Mouse (Mus musculus): ENCODE data around the gene Cd19. TPM values are rescaled to one million over a fixed set of nuclear protein-coding genes. Genes with fewer than 3 reads are reported as not detected.

The Cd19 gene
- polyA plus RNA-seq, 1 experiment from 2014 or later: not detected

DNA sequence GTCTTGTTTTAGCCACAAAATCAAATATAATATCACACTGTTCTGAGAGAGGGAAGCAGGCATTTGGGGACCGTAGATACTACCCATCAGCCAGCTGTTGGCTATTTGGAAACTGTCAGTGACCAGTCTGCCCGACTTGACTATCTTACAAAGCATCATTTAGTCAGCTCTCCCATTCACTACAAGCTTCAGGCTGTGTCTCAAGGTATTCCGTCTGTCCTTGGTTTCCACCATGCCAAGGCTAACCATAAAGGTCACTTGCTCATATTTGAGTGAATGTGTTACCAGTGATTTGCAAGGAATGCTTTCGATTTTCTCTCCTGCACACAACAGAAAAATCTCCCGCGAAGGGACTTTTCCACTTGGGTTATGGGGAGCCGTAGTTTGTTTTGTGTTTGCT is 20.0 kb upstream of the Cd19 start:
- Histone ChIP-seq H3K4me2 (no peak overlapping the region), H3K9ac (replicated peaks) (no peak overlapping the region), H3K4me1 (replicated peaks) (peaks cover 4% of the 10 kb centered on the region), H3K4me3 (replicated peaks) (no peak overlapping the region), H3K9me3 (no peaks in the 10 kb centered on the region), H3K27ac (no peak overlapping the region), H3K27me3 (no peaks in the 10 kb centered on the region), H3K36me3 (peaks cover 49% of the 10 kb centered on the region)
- ATAC-seq (ENCODE audit: insufficient number of reproducible peaks, insufficient read depth, low FRiP score, low TSS enrichment, low read depth): no peak
- 91% methylated on average over 7 of the region's 7 CpGs for WGBS

- no peaks in the 10 kb centered on the region for H3K27me3 ChIP-seq
- no peak overlapping the region for H3K4me2 ChIP-seq
- no peak for ATAC-seq (ENCODE audit: insufficient number of reproducible peaks, insufficient read depth, low FRiP score, low TSS enrichment, low read depth)
- 0 out of 2 replicates have a peak, but pooled peaks cover 7% of the 10 kb centered on the region for H3K9me3 ChIP-seq
- H3K27ac ChIP-seq: no peak overlapping the region
- H3K4me1 ChIP-seq (replicated peaks): peaks cover 18% of the 10 kb centered on the region
- peaks cover 34% of the 10 kb centered on the region; the same call in 1 of the 2 replicates for H3K36me3 ChIP-seq
- no peak overlapping the region for H3K9ac ChIP-seq (replicated peaks)
- no peak overlapping the region for H3K4me3 ChIP-seq (replicated peaks)
These were observed 15.5 kb upstream of the Cd19 start for GRCm38 (mm10) chr7:126430167-126430566.

- Histone ChIP-seq H3K36me3 (peaks cover 29% of the 10 kb centered on the region; the same call in 1 of the 2 replicates), H3K27ac (no peak overlapping the region), H3K4me1 (replicated peaks) (peaks cover 18% of the 10 kb centered on the region), H3K4me3 (replicated peaks) (peak overlapping the region; percentile 66), H3K9ac (replicated peaks) (peak overlapping the region; percentile 80), H3K27me3 (no peaks in the 10 kb centered on the region), H3K4me2 (peak overlapping the region; percentile 78), H3K9me3 (0 out of 2 replicates have a peak, but pooled peaks cover 7% of the 10 kb centered on the region)
- ATAC-seq (ENCODE audit: insufficient number of reproducible peaks, insufficient read depth, low FRiP score, low TSS enrichment, low read depth): peak; percentile 26; the same call in 1 of the 2 replicates
- 35% methylated on average over 15 of the region's 15 CpGs for WGBS
These were observed 14.8 kb upstream of the Cd19 start for GRCm38 (mm10) chr7:126429503-126429898.

- H3K9me3 ChIP-seq: 0 out of 2 replicates have a peak, but pooled peaks cover 7% of the 10 kb centered on the region
- no peaks in the 10 kb centered on the region for H3K27me3 ChIP-seq
- peak within 1 kb of the TSS; percentile 80 for H3K9ac ChIP-seq (replicated peaks)
- H3K4me2 ChIP-seq: peak within 1 kb of the TSS; percentile 78
- H3K4me1 ChIP-seq (replicated peaks): peaks cover 18% of the 10 kb centered on the region
- H3K4me3 ChIP-seq (replicated peaks): peak within 1 kb of the TSS; percentile 66
- WGBS: under 1% methylated on average over 82 of the region's 82 CpGs
- peak within 1 kb of the TSS; percentile 94 for H3K27ac ChIP-seq
- peaks cover 23% of the 10 kb centered on the region; the same call in 1 of the 2 replicates for H3K36me3 ChIP-seq
- peak; percentile 90 for ATAC-seq (ENCODE audit: insufficient number of reproducible peaks, insufficient read depth, low FRiP score, low TSS enrichment, low read depth)
These were observed 14.2 kb upstream of the Cd19 start, which contains the start of gene Rabep2 for GRCm38 (mm10) chr7:126428631-126429502. Rabep2 (plus strand) TSS chr7:126428759.

DNA sequence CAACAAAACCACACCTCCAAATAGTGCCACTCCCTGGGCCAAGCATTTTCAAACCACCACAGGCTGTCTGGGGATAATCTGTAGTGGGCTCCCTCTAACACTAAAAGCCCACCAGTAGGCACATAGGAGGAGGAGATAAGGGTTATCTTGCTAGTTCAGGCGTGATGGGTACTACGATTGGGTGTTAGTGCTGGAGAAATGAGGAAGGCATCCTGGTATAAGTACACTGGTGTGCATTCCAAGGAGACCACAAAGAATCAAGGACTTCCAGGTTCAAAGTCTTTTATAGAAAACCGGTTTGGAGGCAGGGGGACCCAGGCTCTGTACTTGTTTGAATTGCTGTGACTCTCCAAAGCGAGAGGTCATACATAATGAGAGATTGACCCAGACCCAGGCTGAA is 13.5 kb upstream of the Cd19 start:
- H3K27me3 ChIP-seq: no peaks in the 10 kb centered on the region
- WGBS: 22% methylated on average over 4 of the region's 4 CpGs
- H3K4me3 ChIP-seq (replicated peaks): peak overlapping the region; percentile 66
- H3K9me3 ChIP-seq: 0 out of 2 replicates have a peak, but pooled peaks cover 7% of the 10 kb centered on the region
- ATAC-seq (ENCODE audit: insufficient number of reproducible peaks, insufficient read depth, low FRiP score, low TSS enrichment, low read depth): 0 out of 2 replicates have a peak, but pooled peaks have one; percentile 1
- H3K4me1 ChIP-seq (replicated peaks): peaks cover 18% of the 10 kb centered on the region
- H3K4me2 ChIP-seq: peak overlapping the region; percentile 78
- H3K27ac ChIP-seq: peak overlapping the region; percentile 94
- H3K36me3 ChIP-seq: peaks cover 16% of the 10 kb centered on the region; the same call in 1 of the 2 replicates
- H3K9ac ChIP-seq (replicated peaks): peak overlapping the region; percentile 80

DNA sequence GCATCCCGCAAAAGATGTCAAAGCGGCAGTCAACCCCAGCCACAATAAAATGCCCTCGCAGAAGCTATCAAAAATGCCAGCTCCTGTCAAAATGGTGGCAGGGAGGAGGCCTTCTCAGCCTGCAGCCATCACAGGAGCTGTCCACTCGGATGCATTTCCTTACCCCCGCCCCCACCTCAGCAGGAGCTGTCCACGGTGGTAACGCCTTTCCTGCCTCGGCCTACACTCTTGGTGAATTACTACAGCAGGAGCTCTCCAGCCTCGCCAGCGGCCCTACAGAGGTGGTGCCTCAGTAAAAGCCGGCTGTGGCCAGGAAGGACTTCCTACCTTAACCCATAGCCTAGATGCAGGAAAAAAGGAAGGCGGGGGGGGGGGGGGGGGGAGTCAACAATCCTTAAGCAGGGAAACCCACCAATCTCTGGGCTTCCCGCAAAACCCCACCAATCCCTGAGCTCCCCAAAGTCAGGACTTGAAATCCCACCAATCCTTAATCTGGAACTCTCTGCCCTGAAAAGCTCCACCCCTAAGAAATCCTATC is 12.7 kb upstream of the Cd19 start:
- 0 out of 2 replicates have a peak, but pooled peaks cover 7% of the 10 kb centered on the region for H3K9me3 ChIP-seq
- peaks cover 10% of the 10 kb centered on the region; the same call in 1 of the 2 replicates for H3K36me3 ChIP-seq
- no peaks in the 10 kb centered on the region for H3K27me3 ChIP-seq
- H3K27ac ChIP-seq: no peak overlapping the region
- 42% methylated on average over 13 of the region's 13 CpGs for WGBS
- H3K4me2 ChIP-seq: peak overlapping the region; percentile 13; the same call in 1 of the 2 replicates
- peak overlapping the region; percentile 66 for H3K4me3 ChIP-seq (replicated peaks)
- ATAC-seq (ENCODE audit: insufficient number of reproducible peaks, insufficient read depth, low FRiP score, low TSS enrichment, low read depth): no peak
- no peak overlapping the region for H3K9ac ChIP-seq (replicated peaks)
- peaks cover 18% of the 10 kb centered on the region for H3K4me1 ChIP-seq (replicated peaks)

- no peak for ATAC-seq (ENCODE audit: insufficient number of reproducible peaks, insufficient read depth, low FRiP score, low TSS enrichment, low read depth)
- WGBS: 77% methylated on average over 6 of the region's 6 CpGs
These were observed 9.5 kb upstream of the Cd19 start for GRCm38 (mm10) chr7:126424161-126424560.

DNA sequence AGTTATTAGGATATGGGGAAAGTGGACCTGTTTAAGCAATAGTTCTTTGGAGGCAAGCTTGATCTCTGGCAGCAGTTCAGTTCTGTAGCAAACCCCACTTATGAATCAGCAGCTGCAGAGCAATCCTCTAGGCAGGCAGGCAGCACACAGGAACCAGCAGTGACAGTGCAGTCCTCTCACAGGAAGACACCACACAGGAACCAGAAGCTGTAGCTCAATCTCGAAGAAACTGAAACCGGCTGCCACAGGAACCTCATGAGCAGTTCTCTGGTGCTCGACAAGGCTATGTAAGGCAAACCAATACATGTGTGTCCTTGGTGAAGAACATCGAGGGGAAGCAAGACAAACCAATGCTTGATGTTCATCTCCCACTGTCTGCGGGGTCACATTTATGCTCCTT is 7.1 kb upstream of the Cd19 start:
- Histone ChIP-seq H3K27me3 (no peaks in the 10 kb centered on the region), H3K4me2 (no peak overlapping the region), H3K36me3 (no peaks in the 10 kb centered on the region), H3K4me3 (replicated peaks) (no peak overlapping the region), H3K9ac (replicated peaks) (no peak overlapping the region), H3K27ac (no peak overlapping the region), H3K4me1 (replicated peaks) (peaks cover 3% of the 10 kb centered on the region; the same call in 1 of the 2 replicates), H3K9me3 (0 out of 2 replicates have a peak, but pooled peaks cover 7% of the 10 kb centered on the region)
- WGBS: 88% methylated on average over 5 of the region's 5 CpGs
- ATAC-seq (ENCODE audit: insufficient number of reproducible peaks, insufficient read depth, low FRiP score, low TSS enrichment, low read depth): no peak

More at GRCm38 (mm10) chr7:126424161-126424560, 9.5 kb upstream of the Cd19 start:
- no peaks in the 10 kb centered on the region for H3K36me3 ChIP-seq
- H3K27me3 ChIP-seq: no peaks in the 10 kb centered on the region
- H3K27ac ChIP-seq: no peak overlapping the region
- H3K9ac ChIP-seq (replicated peaks): no peak overlapping the region
- no peak overlapping the region for H3K4me2 ChIP-seq
- peaks cover 10% of the 10 kb centered on the region; the same call in 1 of the 2 replicates for H3K4me1 ChIP-seq (replicated peaks)
- no peak overlapping the region for H3K4me3 ChIP-seq (replicated peaks)
- 0 out of 2 replicates have a peak, but pooled peaks cover 7% of the 10 kb centered on the region for H3K9me3 ChIP-seq

- 76% methylated on average over 3 of the region's 3 CpGs for WGBS
- H3K4me1 ChIP-seq (replicated peaks): peaks cover 4% of the 10 kb centered on the region; the same call in 1 of the 2 replicates
- no peak for ATAC-seq (ENCODE audit: insufficient number of reproducible peaks, insufficient read depth, low FRiP score, low TSS enrichment, low read depth)
These were observed 3.8 kb upstream of the Cd19 start for GRCm38 (mm10) chr7:126418496-126418895.

DNA sequence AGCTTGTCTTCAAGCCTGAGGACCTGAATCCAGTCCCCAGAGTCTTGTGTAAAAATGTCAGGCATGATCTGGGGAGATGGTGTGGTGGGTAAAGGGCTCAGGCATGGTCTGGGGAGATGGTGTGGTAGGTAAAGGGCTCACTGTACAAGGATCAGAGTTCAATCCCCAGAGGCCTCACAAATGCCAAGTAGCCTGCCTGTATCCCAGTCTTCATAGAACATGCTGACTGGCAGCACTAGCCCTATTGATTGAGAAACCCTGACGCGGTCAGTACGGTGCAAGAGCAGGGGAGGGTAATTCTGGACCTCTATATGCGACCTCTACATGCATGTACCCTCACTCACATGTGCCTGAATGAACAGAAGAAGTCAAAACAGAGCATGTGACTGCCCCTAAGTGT is 2.9 kb upstream of the Cd19 start:
- no peak for ATAC-seq (ENCODE audit: insufficient number of reproducible peaks, insufficient read depth, low FRiP score, low TSS enrichment, low read depth)
- H3K36me3 ChIP-seq: no peaks in the 10 kb centered on the region
- no peak overlapping the region for H3K4me2 ChIP-seq
- no peak overlapping the region for H3K27ac ChIP-seq
- H3K4me1 ChIP-seq (replicated peaks): peaks cover 4% of the 10 kb centered on the region; the same call in 1 of the 2 replicates
- no peak overlapping the region for H3K9ac ChIP-seq (replicated peaks)
- H3K4me3 ChIP-seq (replicated peaks): no peak overlapping the region
- WGBS: 91% methylated on average over 4 of the region's 4 CpGs
- H3K9me3 ChIP-seq: no peaks in the 10 kb centered on the region
- H3K27me3 ChIP-seq: peaks cover 9% of the 10 kb centered on the region; the same call in 1 of the 2 replicates

More at GRCm38 (mm10) chr7:126418496-126418895, 3.8 kb upstream of the Cd19 start:
- Histone ChIP-seq H3K4me3 (replicated peaks) (no peak overlapping the region), H3K9me3 (no peaks in the 10 kb centered on the region), H3K4me2 (no peak overlapping the region), H3K27ac (no peak overlapping the region), H3K36me3 (no peaks in the 10 kb centered on the region), H3K9ac (replicated peaks) (no peak overlapping the region), H3K27me3 (peaks cover 8% of the 10 kb centered on the region; the same call in 1 of the 2 replicates)

DNA sequence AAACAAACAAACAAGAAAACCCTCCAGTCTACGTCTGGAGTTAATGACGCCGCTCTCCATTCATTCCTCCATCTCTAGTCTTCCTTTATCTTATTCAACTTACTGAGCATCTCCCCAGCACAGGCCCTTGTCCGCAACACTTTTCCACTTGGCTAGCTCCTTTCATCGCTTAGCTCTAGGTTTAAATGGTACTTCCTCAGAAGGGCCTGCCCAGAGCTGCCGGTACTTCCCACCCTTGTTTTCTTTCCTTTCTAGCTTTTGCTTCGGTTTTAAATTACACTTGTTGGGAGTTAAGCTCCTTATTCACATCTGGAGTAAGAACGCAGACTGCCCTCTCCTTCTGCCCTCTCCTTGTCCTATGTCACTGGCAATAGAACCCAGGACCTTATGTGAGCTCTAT is 2.4 kb upstream of the Cd19 start:
- H3K4me2 ChIP-seq: no peak overlapping the region
- no peaks in the 10 kb centered on the region for H3K36me3 ChIP-seq
- H3K27me3 ChIP-seq: peaks cover 9% of the 10 kb centered on the region; the same call in 1 of the 2 replicates
- no peak overlapping the region for H3K9ac ChIP-seq (replicated peaks)
- no peaks in the 10 kb centered on the region for H3K9me3 ChIP-seq
- 55% methylated on average over 8 of the region's 8 CpGs for WGBS
- H3K4me1 ChIP-seq (replicated peaks): peaks cover 4% of the 10 kb centered on the region; the same call in 1 of the 2 replicates
- H3K27ac ChIP-seq: no peak overlapping the region
- no peak overlapping the region for H3K4me3 ChIP-seq (replicated peaks)
- no peak for ATAC-seq (ENCODE audit: insufficient number of reproducible peaks, insufficient read depth, low FRiP score, low TSS enrichment, low read depth)
